Mouse (Mus musculus) myocyte (in vitro differentiated cells): ENCODE results near the gene Sec22b.

ENCODE experiments used
- E2F4 ChIP-seq: IDR thresholded peaks from one replicate; pipeline ENCODE4 v1.6.1; 2011; ENCODE audit warnings: mild to moderate bottlenecking, control low read depth, moderate library complexity; ENCODE audit not compliant: insufficient read depth
- MAX ChIP-seq: IDR thresholded peaks from one replicate; pipeline ENCODE4 v1.6.1; 2011; ENCODE audit warnings: low read depth, mild to moderate bottlenecking, control low read depth
- MYOD1 ChIP-seq, 3 experiments: IDR thresholded peaks; one replicate each; pipeline ENCODE4 v1.6.1; 2011; ENCODE audit warnings: control low read depth in 2 of 3, low read depth in 2 of 3, mild to moderate bottlenecking in 2 of 3, moderate library complexity in 1 of 3; ENCODE audit not compliant: insufficient read length in 2 of 3, control insufficient read depth in 1 of 3
- POLR2A ChIP-seq: IDR thresholded peaks from one replicate; pipeline ENCODE4 v1.6.1; 2011; ENCODE audit warnings: low read depth, mild to moderate bottlenecking, control low read depth, moderate library complexity; ENCODE audit not compliant: insufficient read length
- POLR2AphosphoS2 ChIP-seq: IDR thresholded peaks from one replicate; pipeline ENCODE4 v1.6.1; 2011; ENCODE audit warnings: low read depth, control low read depth; ENCODE audit not compliant: insufficient read length
- REST ChIP-seq: IDR thresholded peaks from one replicate; pipeline ENCODE4 v1.6.1; 2011; ENCODE audit warnings: mild to moderate bottlenecking, control low read depth, moderate library complexity; ENCODE audit not compliant: insufficient read depth, insufficient read length
- TCF12 ChIP-seq: IDR thresholded peaks from one replicate; pipeline ENCODE4 v1.6.1; 2011; ENCODE audit warnings: mild to moderate bottlenecking, control low read depth; ENCODE audit not compliant: poor library complexity, insufficient read depth, severe bottlenecking
- USF1 ChIP-seq: IDR thresholded peaks from one replicate; pipeline ENCODE4 v1.6.1; 2011; ENCODE audit warnings: low read depth, mild to moderate bottlenecking, control low read depth, moderate library complexity

GRCm38 (mm10) chr3:97930787-97931158, 29.8 kb downstream of the Sec22b start:
- TF ChIP-seq POLR2A (no peak), MAX (no peak), USF1 (no peak), POLR2AphosphoS2 (no peak), MYOD1 (IDR thresholded peaks at IDR 0.05; ENCODE audit: control insufficient read depth in 1 of 3, insufficient read length in 2 of 3, low read depth in 2 of 3) (no peak), E2F4 (no peak), TCF12 (no peak), REST (no peak)
